16 mouse cellular contexts compared by ENCODE assay signal in genomic region chr12:109039311-109039710, GRCm38 (mm10). TPM values are rescaled to one million over a fixed set of nuclear protein-coding genes. Genes with fewer than 3 reads are reported as not detected.
A peak's percentile ranks its signal among the peaks of the same experiment; 100 is the strongest.
DNase-seq lines count a peak whose midpoint lies in the region; ATAC-seq and TF ChIP-seq lines count a peak whose summit lies in the region.
"Had no signal": no experiment of that assay in that cellular context is flagged by ENCODE, and none has a peak within 500 bp of the region (broad histone marks: within the 10 kb centered on the region; RNA-seq: fewer than 3 reads in every experiment).

No protein-coding gene starts in this region.

- H3K36me3 ChIP-seq in forebrain, embryonic 10.5 days (replicated peaks) = 0 out of 2 replicates have a peak, but pooled peaks cover 2% of the 10 kb centered on the region
- no peaks in the 10 kb centered on the region for H3K36me3 ChIP-seq in forebrain, embryonic 11.5 days (ENCODE audit: control insufficient read depth, insufficient read depth, low read length)
- H3K36me3 ChIP-seq in midbrain, embryonic 14.5 days (ENCODE audit: control insufficient read depth, insufficient read depth, low read length) = no peaks in the 10 kb centered on the region
- no peaks in the 10 kb centered on the region for H3K36me3 ChIP-seq in midbrain, postnatal 0 days (ENCODE audit: insufficient read depth, low read length)
- H3K36me3 ChIP-seq in forebrain, embryonic 16.5 days (ENCODE audit: control insufficient read depth, insufficient read depth) = no peaks in the 10 kb centered on the region
- H3K36me3 ChIP-seq: kidney, embryonic 15.5 days; stomach, embryonic 15.5 days had no signal

- peaks cover 40% of the 10 kb centered on the region for H3K4me1 ChIP-seq in forebrain, embryonic 10.5 days
- H3K4me1 ChIP-seq in forebrain, embryonic 11.5 days (replicated peaks; ENCODE audit: control insufficient read depth, insufficient read depth, low read length) = peaks cover 6% of the 10 kb centered on the region
- peaks cover 12% of the 10 kb centered on the region for H3K4me1 ChIP-seq in midbrain, embryonic 14.5 days (ENCODE audit: control insufficient read depth, insufficient read depth, low read length)
- H3K4me1 ChIP-seq in midbrain, postnatal 0 days (ENCODE audit: insufficient read depth, low read length) = 0 out of 2 replicates have a peak, but pooled peaks cover 5% of the 10 kb centered on the region
- peaks cover 16% of the 10 kb centered on the region for H3K4me1 ChIP-seq in forebrain, embryonic 16.5 days (replicated peaks; ENCODE audit: control insufficient read depth, insufficient read depth, low read length)
- H3K4me1 ChIP-seq: limb, embryonic 13.5 days; stomach, embryonic 15.5 days had no signal

- H3K27ac ChIP-seq in forebrain, embryonic 10.5 days = peak overlapping the region; percentile 45; the same call in 1 of the 2 replicates
- no peak overlapping the region for H3K27ac ChIP-seq in forebrain, embryonic 11.5 days (ENCODE audit: low read depth, low read length)
- H3K27ac ChIP-seq in midbrain, embryonic 14.5 days (replicated peaks; ENCODE audit: low read depth, low read length) = no peak overlapping the region
- no peak overlapping the region for H3K27ac ChIP-seq in midbrain, postnatal 0 days (ENCODE audit: low read depth, low read length)
- no peak overlapping the region for H3K27ac ChIP-seq in forebrain, embryonic 16.5 days (ENCODE audit: low read length)
- H3K27ac ChIP-seq in layer of hippocampus, adult 2 months = no peak overlapping the region
- H3K27ac ChIP-seq: kidney, embryonic 15.5 days; limb, embryonic 13.5 days; stomach, embryonic 15.5 days had no signal

- no peak for TF ChIP-seq CTCF in midbrain, postnatal 0 days (IDR thresholded peaks at IDR 0.05)
- TF ChIP-seq CTCF in layer of hippocampus, adult 2 months (conservative IDR thresholded peaks at IDR 0.05) = no peak

- ATAC-seq in forebrain, embryonic 11.5 days (replicated peaks; ENCODE audit: low FRiP score) = no peak
- ATAC-seq in midbrain, embryonic 14.5 days (ENCODE audit: low FRiP score, low TSS enrichment) = no peak
- ATAC-seq in midbrain, postnatal 0 days (ENCODE audit: low FRiP score) = no peak
- peak; percentile 32; the same call in 1 of the 2 replicates for ATAC-seq in forebrain, embryonic 16.5 days
- ATAC-seq: liver, postnatal 0 days had no signal

- H3K27me3 ChIP-seq in forebrain, embryonic 10.5 days (ENCODE audit: poor library complexity, severe bottlenecking) = peaks cover 52% of the 10 kb centered on the region
- H3K27me3 ChIP-seq in forebrain, embryonic 11.5 days (ENCODE audit: control insufficient read depth, insufficient read depth, low read length) = 0 out of 2 replicates have a peak, but pooled peaks cover under 1% of the 10 kb centered on the region
- no peaks in the 10 kb centered on the region for H3K27me3 ChIP-seq in midbrain, embryonic 14.5 days (ENCODE audit: control insufficient read depth, insufficient read depth, low read length)
- H3K27me3 ChIP-seq in midbrain, postnatal 0 days (ENCODE audit: insufficient read depth, low read length) = 0 out of 2 replicates have a peak, but pooled peaks cover 4% of the 10 kb centered on the region
- peaks cover 9% of the 10 kb centered on the region; the same call in 1 of the 2 replicates for H3K27me3 ChIP-seq in forebrain, embryonic 16.5 days (replicated peaks; ENCODE audit: control insufficient read depth, insufficient read depth, low read length)

- 0 out of 2 replicates have a peak, but pooled peaks cover under 1% of the 10 kb centered on the region for H3K9me3 ChIP-seq in forebrain, embryonic 10.5 days
- H3K9me3 ChIP-seq in forebrain, embryonic 11.5 days (ENCODE audit: control insufficient read depth, low read length) = no peaks in the 10 kb centered on the region
- H3K9me3 ChIP-seq in midbrain, embryonic 14.5 days (ENCODE audit: control insufficient read depth, low read length) = no peaks in the 10 kb centered on the region
- H3K9me3 ChIP-seq in midbrain, postnatal 0 days (ENCODE audit: low read length) = no peaks in the 10 kb centered on the region
- no peaks in the 10 kb centered on the region for H3K9me3 ChIP-seq in forebrain, embryonic 16.5 days (ENCODE audit: control insufficient read depth, low read length)
- H3K9me3 ChIP-seq: kidney, embryonic 15.5 days; limb, embryonic 13.5 days; stomach, embryonic 15.5 days had no signal

- 92% methylated on average over 7 of the region's 7 CpGs for WGBS in forebrain, embryonic 10.5 days
- 87% methylated on average over 7 of the region's 7 CpGs for WGBS in forebrain, embryonic 11.5 days
- 62% methylated on average over 7 of the region's 7 CpGs for WGBS in midbrain, embryonic 14.5 days
- WGBS in midbrain, postnatal 0 days = 53% methylated on average over 7 of the region's 7 CpGs
- WGBS in forebrain, embryonic 16.5 days = 23% methylated on average over 6 of the region's 7 CpGs

- no peak overlapping the region for H3K4me3 ChIP-seq in forebrain, embryonic 10.5 days
- no peak overlapping the region for H3K4me3 ChIP-seq in forebrain, embryonic 11.5 days (ENCODE audit: low read depth, low read length)
- H3K4me3 ChIP-seq in midbrain, embryonic 14.5 days (replicated peaks; ENCODE audit: low read depth, low read length) = no peak overlapping the region
- H3K4me3 ChIP-seq in midbrain, postnatal 0 days (ENCODE audit: low read depth, low read length) = no peak overlapping the region
- H3K4me3 ChIP-seq in forebrain, embryonic 16.5 days (replicated peaks; ENCODE audit: low read length) = no peak overlapping the region
- no peak overlapping the region for H3K4me3 ChIP-seq in layer of hippocampus, adult 2 months
- H3K4me3 ChIP-seq: kidney, embryonic 15.5 days; limb, embryonic 13.5 days; stomach, embryonic 15.5 days had no signal

- no peak for DNase-seq in forebrain, embryonic 10.5 days (ENCODE audit: extremely low spot score, low spot score)
- DNase-seq in forebrain, embryonic 11.5 days (ENCODE audit: low spot score) = no peak
- peak; percentile 40 for DNase-seq in midbrain, embryonic 14.5 days
- DNase-seq in midbrain, postnatal 0 days (ENCODE audit: low spot score) = no peak
- DNase-seq in layer of hippocampus, adult 11-12 months (ENCODE audit: low spot score) = no peak
- no peak for DNase-seq in layer of hippocampus, adult 2 months (ENCODE audit: low spot score in 2 of 2)
- DNase-seq in spleen, adult 18-20 months = no peak
- DNase-seq: adrenal gland, postnatal 14 days; liver, postnatal 0 days; thymus, postnatal 14 days had no signal

- no peak overlapping the region for H3K9ac ChIP-seq in forebrain, embryonic 11.5 days (ENCODE audit: low read length)
- H3K9ac ChIP-seq in midbrain, embryonic 14.5 days (replicated peaks; ENCODE audit: low read length) = no peak overlapping the region
- H3K9ac ChIP-seq in midbrain, postnatal 0 days (replicated peaks; ENCODE audit: low read length, poor library complexity, severe bottlenecking) = no peak overlapping the region
- no peak overlapping the region for H3K9ac ChIP-seq in forebrain, embryonic 16.5 days (replicated peaks; ENCODE audit: low read depth, low read length)
- H3K9ac ChIP-seq: kidney, embryonic 15.5 days; limb, embryonic 13.5 days; liver, postnatal 0 days; stomach, embryonic 15.5 days had no signal

- no peak overlapping the region for H3K4me2 ChIP-seq in forebrain, embryonic 11.5 days (ENCODE audit: low read depth, low read length, severe bottlenecking)
- H3K4me2 ChIP-seq in midbrain, embryonic 14.5 days (ENCODE audit: low read length) = no peak overlapping the region
- H3K4me2 ChIP-seq in midbrain, postnatal 0 days (ENCODE audit: low read depth, low read length, poor library complexity, severe bottlenecking) = no peak overlapping the region
- H3K4me2 ChIP-seq in forebrain, embryonic 16.5 days (ENCODE audit: low read length) = no peak overlapping the region
- H3K4me2 ChIP-seq: kidney, embryonic 15.5 days; limb, embryonic 13.5 days; stomach, embryonic 15.5 days had no signal

RNA-seq across cellular contexts. Expression of gene Begain, which starts 28.7 kb away (rescaled TPM):
- 2.2 and 2.3 TPM in 2 replicates for polyA plus RNA-seq in forebrain, embryonic 10.5 days (2016; fragmentation: Nextera tagmentation; extraction: Ambion mirVana)
- polyA plus RNA-seq in forebrain, embryonic 11.5 days (2014; fragmentation: Nextera tagmentation; extraction: Ambion mirVana) = 6.6 and 7.3 TPM in 2 replicates
- polyA plus RNA-seq in midbrain, embryonic 14.5 days (2014; fragmentation: Nextera tagmentation; extraction: Ambion mirVana) = 27.3 and 33.1 TPM in 2 replicates
- 78.2 and 84.2 TPM in 2 replicates for total RNA-seq in midbrain, postnatal 0 days (2014; rRNA removed)
- polyA plus RNA-seq in midbrain, postnatal 0 days (2015; fragmentation: Nextera tagmentation; extraction: Ambion mirVana) = 28.4 and 31.8 TPM in 2 replicates
- polyA plus RNA-seq in forebrain, embryonic 16.5 days (2015; fragmentation: Nextera tagmentation; extraction: Ambion mirVana) = 16.1 and 22.6 TPM in 2 replicates
- total RNA-seq in layer of hippocampus, adult 2 months (2021) = 100 to 1,000 TPM; 139 to 147 TPM
- total RNA-seq: common myeloid progenitor, adult 5-6 weeks; granulocyte monocyte progenitor cell, adult 5-6 weeks had no signal
